Mouse (Mus musculus): Measurements from ENCODE around the gene Gm2956.
"Not testable (repeated sequence)": the region's sequence is repeated elsewhere in the genome, so short reads cannot be mapped to it uniquely, and the experiment has no call there.

DNA sequence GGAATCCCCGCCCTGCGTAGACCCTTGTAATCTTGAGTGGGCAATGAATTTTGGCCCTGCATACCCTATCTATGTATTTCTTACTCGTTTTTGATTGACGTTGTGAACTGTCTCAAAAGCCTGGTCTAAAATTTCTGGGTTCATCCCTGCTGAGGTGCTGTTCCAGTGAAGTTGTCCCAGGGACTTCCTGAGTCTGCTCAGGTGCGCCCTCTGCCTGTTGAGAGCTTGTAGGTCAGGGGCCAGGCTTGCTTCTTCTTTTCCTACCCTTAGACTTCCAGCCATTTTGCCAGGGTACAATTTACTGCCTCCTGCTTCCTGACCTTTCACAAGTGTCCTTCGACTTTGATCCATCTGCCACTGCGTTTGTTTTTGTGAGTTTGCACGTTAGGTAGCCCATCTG lies 979 bp downstream of the Gm2956 start:
- TF ChIP-seq CTCF (conservative IDR thresholded peaks at IDR 0.05; ENCODE audit: low read length) = peak; percentile 29; the same call in 1 of the 2 replicates
- TF ChIP-seq POU5F1 (IDR thresholded peaks at IDR 0.05; ENCODE audit: borderline replicate concordance, low read length) = not testable (repeated sequence)

All from E14TG2a.4 (cell line).